Mouse (Mus musculus) G1E (cell line): Measurements from ENCODE around the gene Col4a1.

Experiments
- CTCF ChIP-seq: IDR thresholded peaks from 2 replicates; pipeline ENCODE4 v1.5.1; 2012; ENCODE audit warnings: low read depth, low read length, inconsistent platforms, mixed read lengths
- POLR2AphosphoS5 ChIP-seq: IDR thresholded peaks from 2 replicates; pipeline ENCODE4 v1.6.1; 2012; ENCODE audit warnings: low read depth, low read length, inconsistent platforms; ENCODE audit not compliant: insufficient replicate concordance

DNA sequence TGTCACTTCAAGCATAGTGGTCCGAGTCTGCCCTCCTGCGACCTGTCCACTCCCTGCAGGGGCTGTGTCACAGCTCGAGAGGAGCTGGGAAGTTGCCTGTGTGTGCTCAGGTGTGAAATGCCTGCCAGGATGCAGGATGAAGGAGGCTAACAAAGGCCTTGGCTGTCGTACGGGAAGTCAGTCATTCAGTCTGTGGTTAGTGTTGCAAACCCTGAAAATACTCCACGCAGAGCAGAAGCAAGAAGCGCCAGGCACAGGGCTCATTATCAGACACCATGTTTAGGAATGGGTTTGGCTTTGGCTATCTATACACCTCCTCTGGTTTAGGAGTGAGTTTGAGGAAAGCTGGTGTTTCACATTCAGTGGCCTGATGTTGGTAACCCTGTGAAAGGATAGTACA, 114.0 kb downstream of the Col4a1 start:
- TF ChIP-seq CTCF (no peak), POLR2AphosphoS5 (no peak)
